Mouse (Mus musculus): ENCODE results near the gene Ccl27b. TPM values are rescaled to one million over a fixed set of nuclear protein-coding genes. Genes with fewer than 3 reads are reported as not detected.
A peak's percentile ranks its signal among the peaks of the same experiment; 100 is the strongest.
"Not testable (repeated sequence)": the region's sequence is repeated elsewhere in the genome, so short reads cannot be mapped to it uniquely, and the experiment has no call there.

Ccl27b gene
- polyA plus RNA-seq (2015; fragmentation: Nextera tagmentation; extraction: Ambion mirVana) = not detected in 2 replicates

DNA sequence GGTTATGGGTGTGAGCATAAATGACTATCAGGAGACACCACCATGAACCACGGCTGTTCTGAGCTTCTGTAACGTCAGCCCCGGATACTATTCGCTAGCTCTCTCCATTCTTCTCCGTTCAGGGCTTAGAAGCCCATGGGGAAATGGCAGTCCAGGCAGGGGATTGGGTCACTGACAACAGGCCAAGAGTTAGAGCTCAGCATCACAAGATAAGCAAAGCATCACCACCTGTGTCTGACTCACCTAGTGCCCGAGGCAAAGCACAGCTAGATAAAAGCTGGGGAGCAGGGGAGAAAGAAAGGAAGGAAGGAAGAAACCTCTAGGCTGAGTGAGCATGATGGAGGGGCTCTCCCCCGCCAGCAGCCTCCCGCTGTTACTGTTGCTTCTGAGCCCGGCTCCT lies at the start of gene Ccl27b:
Gene Ccl27b, plus strand, starts transcription at position 301 of the 400 bp plus-strand sequence.
- H3K27ac ChIP-seq; H3K4me2 ChIP-seq; ATAC-seq (ENCODE audit: low FRiP score); H3K27me3 ChIP-seq; H3K36me3 ChIP-seq; H3K9me3 ChIP-seq; H3K4me3 ChIP-seq; H3K4me1 ChIP-seq (replicated peaks); H3K9ac ChIP-seq: not testable (repeated sequence)
- WGBS = no CpG with 5 or more reads among the region's 9 CpGs

DNA sequence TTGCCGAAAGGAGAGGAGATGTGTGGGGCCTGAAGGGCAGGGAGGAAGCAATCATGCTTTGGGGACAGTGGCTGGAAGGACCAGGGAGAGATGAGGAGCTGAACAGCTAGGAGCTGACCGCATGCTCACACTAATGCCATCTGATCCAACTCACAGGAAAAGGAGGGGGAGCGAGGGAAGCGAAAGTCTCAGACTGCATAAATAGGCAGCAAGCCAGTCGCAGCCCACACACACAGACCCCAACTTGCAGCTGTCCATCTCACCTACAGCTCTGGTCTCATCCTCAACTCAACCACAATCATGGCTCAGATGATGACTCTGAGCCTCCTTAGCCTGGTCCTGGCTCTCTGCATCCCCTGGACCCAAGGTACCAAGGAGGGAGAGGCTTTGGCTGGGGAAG lies 43.2 kb upstream of the Ccl27b start, which contains the start of gene Gm10591:
Gene Gm10591, plus strand, starts transcription at position 301 of the 400 bp plus-strand sequence.
- not testable (repeated sequence) for H3K9me3 ChIP-seq; H3K9ac ChIP-seq; H3K4me3 ChIP-seq; H3K4me1 ChIP-seq (replicated peaks); H3K4me2 ChIP-seq; H3K27me3 ChIP-seq; H3K36me3 ChIP-seq; H3K27ac ChIP-seq; ATAC-seq (ENCODE audit: low FRiP score)
- no CpG with 5 or more reads among the region's 5 CpGs for WGBS

DNA sequence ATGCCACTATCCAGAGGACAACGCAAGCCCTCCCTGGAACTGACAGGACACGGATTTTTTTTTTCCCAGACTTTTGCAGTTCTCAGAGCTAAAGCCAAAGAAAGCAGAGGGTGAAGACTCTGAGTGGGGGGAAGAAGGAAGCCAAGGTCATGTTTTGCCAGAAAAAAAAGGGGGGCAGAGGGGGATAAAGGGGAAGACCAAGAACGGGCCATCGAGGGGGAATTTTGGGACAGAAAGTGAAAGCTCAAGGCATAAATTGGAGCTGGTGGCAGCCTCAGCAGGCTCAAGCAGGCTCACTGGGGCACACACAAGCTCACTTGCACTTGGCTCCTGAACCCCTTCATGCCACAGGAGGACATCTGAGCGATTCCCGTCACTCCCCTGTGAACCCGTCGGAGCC lies 25.6 kb upstream of the Ccl27b start, which contains the start of gene Gm2564:
Gene Gm2564, plus strand, starts transcription at position 301 of the 400 bp plus-strand sequence.
- H3K9ac ChIP-seq; H3K9me3 ChIP-seq; H3K4me3 ChIP-seq; H3K4me2 ChIP-seq; H3K27ac ChIP-seq; H3K4me1 ChIP-seq (replicated peaks); ATAC-seq (ENCODE audit: low FRiP score); H3K36me3 ChIP-seq; H3K27me3 ChIP-seq: not testable (repeated sequence)
- WGBS = no CpG with 5 or more reads among the region's 8 CpGs

DNA sequence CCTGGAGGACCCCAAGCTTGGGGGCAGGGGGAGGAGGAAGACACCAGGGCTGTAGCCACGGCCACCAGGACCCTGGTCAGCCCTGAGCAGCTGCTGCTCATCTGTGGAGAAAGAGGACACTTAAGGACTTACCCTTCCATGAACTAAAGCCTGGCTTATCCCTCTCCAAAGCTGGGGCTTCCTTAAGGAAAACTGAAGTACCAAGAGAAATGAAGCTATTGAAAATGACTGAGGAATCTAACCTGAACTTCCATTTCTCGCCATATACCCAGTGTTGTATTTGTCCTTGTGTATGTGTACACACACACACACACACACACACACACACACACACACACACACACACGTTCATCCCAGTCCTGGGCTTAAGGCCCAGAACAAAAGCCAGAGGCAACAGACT lies 6.7 kb downstream of the Ccl27b start, which contains the start of gene Il11ra2:
Gene Il11ra2, minus strand, starts transcription at position 101 of the 400 bp plus-strand sequence.
- ATAC-seq (ENCODE audit: low FRiP score); H3K4me3 ChIP-seq; H3K27ac ChIP-seq; H3K9ac ChIP-seq; H3K27me3 ChIP-seq; H3K4me2 ChIP-seq; H3K9me3 ChIP-seq; H3K36me3 ChIP-seq; H3K4me1 ChIP-seq (replicated peaks): not testable (repeated sequence)
- no CpG with 5 or more reads among the region's 3 CpGs for WGBS

DNA sequence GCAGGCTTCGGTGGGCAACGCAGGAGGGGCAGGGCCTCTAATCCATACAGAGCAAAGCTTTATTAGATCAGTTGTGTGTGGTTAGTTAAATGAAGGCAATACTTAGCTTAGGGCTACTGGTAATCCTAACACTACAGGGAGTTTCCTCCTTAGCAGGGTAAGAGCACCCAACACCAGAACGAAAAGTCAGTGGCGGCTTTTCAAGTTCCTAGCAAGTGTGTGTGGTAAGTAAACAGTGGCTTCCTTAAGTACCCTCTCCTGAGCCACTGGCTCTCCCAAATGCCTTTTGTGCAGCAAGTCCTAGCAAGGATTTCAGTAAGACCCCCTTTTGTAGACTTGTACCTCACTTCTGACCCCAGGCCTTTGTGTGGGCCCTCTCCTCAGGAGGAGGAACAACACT lies 20.4 kb downstream of the Ccl27b start:
- H3K27me3 ChIP-seq; H3K36me3 ChIP-seq; H3K9me3 ChIP-seq; H3K9ac ChIP-seq; H3K27ac ChIP-seq; H3K4me2 ChIP-seq; ATAC-seq (ENCODE audit: low FRiP score); H3K4me3 ChIP-seq; H3K4me1 ChIP-seq (replicated peaks): not testable (repeated sequence)
- no CpG with 5 or more reads among the region's 4 CpGs for WGBS

DNA sequence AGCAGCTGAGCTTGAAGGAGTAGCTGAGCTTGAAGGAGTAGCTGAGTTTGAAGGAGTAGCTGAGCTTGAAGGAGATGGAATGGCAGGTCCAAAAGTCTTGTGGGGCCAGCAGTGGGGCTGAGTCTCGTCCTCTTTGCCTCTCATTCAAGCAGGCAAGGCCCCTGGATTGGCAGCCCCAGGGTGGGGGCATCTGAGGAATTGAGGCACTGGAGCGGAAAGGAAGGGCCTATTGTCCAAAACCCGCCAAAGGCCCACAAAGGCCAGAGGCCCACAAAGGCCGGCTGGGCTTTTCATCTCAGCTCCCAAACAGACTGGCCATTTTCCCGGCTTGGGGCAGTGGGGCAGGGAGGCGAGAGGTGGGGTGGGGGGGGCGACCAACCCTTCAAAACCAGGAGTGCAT lies 24.3 kb downstream of the Ccl27b start:
- not testable (repeated sequence) for H3K9me3 ChIP-seq; H3K4me1 ChIP-seq (replicated peaks); H3K4me2 ChIP-seq; H3K27ac ChIP-seq; H3K27me3 ChIP-seq; H3K4me3 ChIP-seq; H3K36me3 ChIP-seq; ATAC-seq (ENCODE audit: low FRiP score); H3K9ac ChIP-seq
- no CpG with 5 or more reads among the region's 7 CpGs for WGBS

DNA sequence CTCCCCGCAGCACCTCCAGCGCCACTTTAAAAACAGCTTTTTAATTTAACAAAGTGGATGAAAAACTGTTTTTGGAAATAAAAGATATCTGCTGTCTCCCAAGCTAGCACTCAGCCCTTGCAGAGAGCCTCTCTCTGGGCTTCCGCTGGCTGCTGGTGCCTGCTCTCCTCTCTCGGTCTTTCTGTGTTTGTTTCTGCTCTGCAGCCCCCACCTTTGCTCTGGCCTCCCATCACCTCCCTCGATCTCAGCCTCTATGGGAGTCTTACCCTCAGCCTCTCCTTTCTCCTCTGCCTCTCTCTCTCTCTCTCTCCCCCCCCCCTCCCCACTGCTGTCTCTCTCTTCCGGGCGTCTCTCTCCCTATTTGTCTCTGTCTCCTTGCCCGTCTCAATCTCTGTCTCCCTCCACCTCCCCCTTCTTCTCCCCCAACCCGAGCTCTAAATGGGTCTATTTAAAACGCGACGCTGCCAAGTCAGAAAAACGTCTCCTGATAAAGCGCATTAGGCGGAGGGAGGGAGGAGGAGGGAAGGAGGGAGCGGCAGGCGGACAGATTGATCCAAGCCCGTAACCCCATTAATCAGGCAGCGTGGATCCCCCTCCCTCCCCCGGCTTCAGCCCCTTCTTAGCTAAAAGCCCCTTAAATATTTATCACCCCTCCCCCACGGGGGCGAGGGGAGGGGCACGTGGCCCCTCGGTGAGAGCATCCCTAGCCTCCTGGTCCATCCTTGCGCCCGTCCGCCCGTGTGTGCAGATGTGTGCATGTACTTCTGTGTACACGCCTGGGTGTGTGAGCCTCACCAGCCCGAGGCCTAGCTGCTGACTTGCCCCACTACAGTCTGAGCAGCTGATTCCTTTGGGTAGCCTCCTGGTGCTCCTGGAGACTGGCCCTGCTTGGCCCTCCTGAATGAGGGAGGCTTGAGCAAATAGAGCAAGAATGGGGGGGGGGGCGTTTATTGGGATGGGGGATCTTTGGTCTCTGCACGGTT lies 25.6 kb downstream of the Ccl27b start:
- not testable (repeated sequence) for H3K4me3 ChIP-seq; H3K9ac ChIP-seq; H3K36me3 ChIP-seq; H3K27me3 ChIP-seq; H3K9me3 ChIP-seq; H3K4me2 ChIP-seq; H3K4me1 ChIP-seq (replicated peaks); H3K27ac ChIP-seq
- ATAC-seq (ENCODE audit: low FRiP score) = peak; percentile 63; the same call in 1 of the 2 replicates
- no CpG with 5 or more reads among the region's 32 CpGs for WGBS

DNA sequence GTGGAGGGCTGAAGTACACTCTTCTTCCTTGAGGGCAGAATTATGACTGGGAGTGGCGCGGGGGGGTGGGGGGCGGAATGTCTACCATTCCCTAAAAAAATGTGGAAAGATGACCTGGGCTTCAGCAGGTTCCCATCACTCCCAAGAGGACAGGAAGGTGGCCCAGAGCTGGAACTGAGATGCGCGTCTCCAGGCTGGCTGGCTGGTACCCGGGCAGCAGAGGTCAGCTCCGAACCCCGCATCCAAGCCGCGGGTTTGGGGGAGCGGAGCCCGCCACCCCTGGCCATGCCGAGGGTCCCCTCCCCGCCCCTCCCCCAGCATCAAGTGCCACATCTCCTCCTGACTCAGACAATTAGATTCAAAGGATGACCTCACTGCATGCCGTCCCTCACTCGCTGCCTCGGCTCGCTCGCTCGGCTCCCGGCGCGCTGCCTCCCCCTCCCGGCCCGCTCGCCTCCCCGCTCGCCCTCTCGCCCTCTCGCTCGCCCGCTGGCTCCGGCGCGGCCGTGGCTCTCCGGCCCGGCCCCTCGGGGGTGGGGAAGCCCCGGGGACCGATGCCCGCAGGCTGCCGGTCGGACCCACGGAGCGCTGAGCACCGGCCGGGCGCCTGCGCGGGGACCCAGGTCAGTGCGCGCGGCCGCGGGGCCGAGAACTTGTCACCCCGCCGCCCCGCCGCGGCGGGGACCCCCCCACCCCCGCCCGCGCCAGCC lies 26.6 kb downstream of the Ccl27b start:
- not testable (repeated sequence) for H3K36me3 ChIP-seq; H3K9ac ChIP-seq; H3K9me3 ChIP-seq; H3K4me3 ChIP-seq; H3K4me1 ChIP-seq (replicated peaks); H3K4me2 ChIP-seq; H3K27me3 ChIP-seq; H3K27ac ChIP-seq
- no CpG with 5 or more reads among the region's 66 CpGs for WGBS
- ATAC-seq (ENCODE audit: low FRiP score) = peak; percentile 52; the same call in 1 of the 2 replicates

DNA sequence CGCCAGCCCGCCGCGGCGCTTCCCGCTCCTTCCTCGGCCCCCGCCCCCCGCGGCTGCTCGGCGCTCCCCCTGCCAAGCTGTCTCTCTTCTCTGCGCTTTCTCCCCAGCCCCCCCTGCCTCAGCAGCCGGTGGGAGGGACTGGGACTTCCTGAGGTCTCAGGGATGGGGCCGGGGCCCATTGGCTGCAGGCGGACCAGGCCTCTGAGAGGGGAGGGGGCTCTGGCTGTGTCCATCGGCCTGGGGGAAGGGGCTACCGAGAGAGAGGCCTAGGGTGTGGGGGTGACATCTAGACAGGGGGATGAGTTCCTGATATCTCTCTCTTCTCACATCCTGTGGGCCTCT lies 27.1 kb downstream of the Ccl27b start:
- not testable (repeated sequence) for H3K4me1 ChIP-seq (replicated peaks); H3K27me3 ChIP-seq; H3K9ac ChIP-seq; H3K4me2 ChIP-seq; H3K9me3 ChIP-seq; H3K27ac ChIP-seq; H3K36me3 ChIP-seq; H3K4me3 ChIP-seq
- WGBS = no CpG with 5 or more reads among the region's 18 CpGs
- peak; percentile 49; the same call in 1 of the 2 replicates for ATAC-seq (ENCODE audit: low FRiP score)

Other genes with a start within 250 kb of the Ccl27b start
- not detected in 2 replicates for gene Gm21586, start 215.9 kb upstream of the Ccl27b start, polyA plus RNA-seq (2015; fragmentation: Nextera tagmentation; extraction: Ambion mirVana)
- gene Gm2163, start 188.5 kb upstream of the Ccl27b start, polyA plus RNA-seq (2015; fragmentation: Nextera tagmentation; extraction: Ambion mirVana) = 0.08 and 0.23 TPM in 2 replicates
- not detected in 2 replicates for gene Fam205a2, start 127.1 kb upstream of the Ccl27b start, polyA plus RNA-seq (2015; fragmentation: Nextera tagmentation; extraction: Ambion mirVana)
- not detected in 2 replicates for gene Gm10591, start 43.1 kb upstream of the Ccl27b start, polyA plus RNA-seq (2015; fragmentation: Nextera tagmentation; extraction: Ambion mirVana)
- not detected in 2 replicates for gene Gm2564, start 25.5 kb upstream of the Ccl27b start, polyA plus RNA-seq (2015; fragmentation: Nextera tagmentation; extraction: Ambion mirVana)
- not detected in 2 replicates for gene Il11ra2, start 6.6 kb downstream of the Ccl27b start, polyA plus RNA-seq (2015; fragmentation: Nextera tagmentation; extraction: Ambion mirVana)
- 0.23 and 0.71 TPM in 2 replicates for gene 4930578G10Rik, start 80.3 kb downstream of the Ccl27b start, polyA plus RNA-seq (2015; fragmentation: Nextera tagmentation; extraction: Ambion mirVana)
- gene Ccl19, start 101.3 kb downstream of the Ccl27b start, polyA plus RNA-seq (2015; fragmentation: Nextera tagmentation; extraction: Ambion mirVana) = 0.53 TPM in 1 of 2 replicates, not detected in the other
- 1.3 and 1.4 TPM in 2 replicates for gene Ccl21a, start 118.7 kb downstream of the Ccl27b start, polyA plus RNA-seq (2015; fragmentation: Nextera tagmentation; extraction: Ambion mirVana)
- gene Fam205a1, start 198.6 kb downstream of the Ccl27b start, polyA plus RNA-seq (2015; fragmentation: Nextera tagmentation; extraction: Ambion mirVana) = 0.05 TPM in 1 of 2 replicates, not detected in the other
- gene Gm12394, start 201.5 kb downstream of the Ccl27b start, polyA plus RNA-seq (2015; fragmentation: Nextera tagmentation; extraction: Ambion mirVana) = 0.36 and 0.69 TPM in 2 replicates
- gene Fam205c, start 219.0 kb downstream of the Ccl27b start, polyA plus RNA-seq (2015; fragmentation: Nextera tagmentation; extraction: Ambion mirVana) = 1.7 and 2.3 TPM in 2 replicates